Mouse (Mus musculus): ENCODE data around the gene Galnt6.

The Galnt6 gene

DNA sequence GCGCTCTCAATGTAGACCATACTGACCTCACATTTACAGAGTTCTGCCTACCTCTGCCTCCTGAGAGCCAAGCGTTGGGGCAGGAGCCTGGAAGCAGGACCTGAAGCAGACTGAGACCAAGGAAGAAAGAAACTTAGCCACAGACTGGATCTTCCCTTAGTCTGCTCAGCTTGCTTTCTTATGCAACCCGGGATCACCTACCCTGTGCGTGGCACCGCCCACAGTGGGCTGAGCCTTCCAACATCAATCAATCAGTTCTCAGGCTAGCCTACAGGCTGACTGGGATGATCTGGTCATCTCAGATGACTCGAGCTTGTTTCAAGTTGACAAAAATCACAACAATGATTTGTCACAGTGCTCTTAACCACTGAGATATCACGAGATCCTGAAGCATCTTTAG lies 24.9 kb upstream of the Galnt6 start:
- no peak for DNase-seq

- DNase-seq, result no peak
Measured at GRCm38 (mm10) chr15:100753045-100753444, 23.9 kb upstream of the Galnt6 start.

- no peak for DNase-seq
Measured at GRCm38 (mm10) chr15:100752439-100752838, 23.3 kb upstream of the Galnt6 start.

- DNase-seq, result no peak
Measured at GRCm38 (mm10) chr15:100749751-100750538, 20.8 kb upstream of the Galnt6 start.

GRCm38 (mm10) chr15:100748584-100748983 lies 19.4 kb upstream of the Galnt6 start:
- DNase-seq, result no peak

GRCm38 (mm10) chr15:100747121-100747963 lies 18.2 kb upstream of the Galnt6 start:
- DNase-seq, result no peak

GRCm38 (mm10) chr15:100746478-100747120 lies 17.4 kb upstream of the Galnt6 start:
- no peak for DNase-seq

DNA sequence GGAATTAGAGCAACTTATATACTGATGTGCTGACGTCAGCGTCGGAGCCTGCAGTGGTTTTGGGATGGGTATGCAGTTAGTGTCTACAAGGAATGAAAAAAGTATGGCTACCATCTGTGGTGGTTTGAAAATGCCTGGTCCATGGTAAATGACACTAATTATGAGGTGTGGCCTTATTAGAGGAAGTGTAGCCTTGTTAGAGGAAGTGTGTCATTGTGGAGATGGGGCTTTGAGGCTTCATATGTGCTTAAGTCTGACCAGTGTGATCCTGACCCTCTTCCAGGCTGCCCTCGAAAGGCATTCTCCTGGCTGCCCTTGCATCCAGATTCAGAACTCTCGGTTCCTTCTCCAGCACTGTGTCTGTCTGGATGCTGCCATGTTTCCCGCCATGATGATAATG lies 14.1 kb upstream of the Galnt6 start:
- no peak for DNase-seq

GRCm38 (mm10) chr15:100739442-100739841 lies 10.3 kb upstream of the Galnt6 start:
- no peak for DNase-seq

DNA sequence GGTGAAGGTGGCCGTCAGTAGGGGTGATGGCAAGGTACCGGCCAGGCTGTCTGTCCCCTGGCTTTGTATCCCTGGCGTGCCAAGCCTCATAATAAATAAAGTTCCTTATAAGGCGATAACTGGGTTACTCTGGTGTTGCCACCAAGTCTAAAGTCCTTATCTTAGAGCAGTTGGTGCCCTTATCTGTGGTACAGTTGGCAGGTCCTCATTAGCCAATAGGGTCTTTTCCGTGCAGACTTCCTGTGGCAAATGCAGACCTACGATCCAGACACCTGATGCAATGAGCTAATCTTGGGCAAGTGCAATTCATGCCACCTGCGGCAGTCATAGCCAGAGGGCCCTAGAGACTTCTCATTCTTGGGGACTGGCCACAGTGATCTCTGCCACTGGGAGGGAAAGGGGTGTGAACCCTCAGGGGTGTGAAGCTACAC lies 9.2 kb upstream of the Galnt6 start:
- DNase-seq, result no peak

DNA sequence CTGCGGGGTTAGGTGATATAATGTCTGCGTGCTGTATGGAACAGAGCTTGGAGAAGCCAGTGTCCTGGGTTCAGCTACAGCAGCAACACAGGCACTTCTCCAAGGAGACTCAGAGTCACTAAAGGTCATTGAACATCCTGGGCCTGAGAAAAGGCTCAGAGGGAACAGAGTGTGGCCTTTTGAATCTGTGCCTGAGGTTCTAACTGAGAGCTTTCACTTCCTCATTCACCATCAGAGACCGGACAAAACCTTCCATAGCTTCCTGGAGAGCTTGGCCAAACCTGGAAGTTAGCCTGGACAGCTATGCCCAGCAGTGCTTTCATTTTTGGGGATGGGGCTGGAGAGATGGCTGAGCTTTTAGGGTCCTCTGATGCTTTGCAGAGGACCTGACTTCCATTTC lies 8.5 kb upstream of the Galnt6 start:
- no peak for DNase-seq

GRCm38 (mm10) chr15:100735953-100736300 lies 6.8 kb upstream of the Galnt6 start:
- no peak for DNase-seq

DNA sequence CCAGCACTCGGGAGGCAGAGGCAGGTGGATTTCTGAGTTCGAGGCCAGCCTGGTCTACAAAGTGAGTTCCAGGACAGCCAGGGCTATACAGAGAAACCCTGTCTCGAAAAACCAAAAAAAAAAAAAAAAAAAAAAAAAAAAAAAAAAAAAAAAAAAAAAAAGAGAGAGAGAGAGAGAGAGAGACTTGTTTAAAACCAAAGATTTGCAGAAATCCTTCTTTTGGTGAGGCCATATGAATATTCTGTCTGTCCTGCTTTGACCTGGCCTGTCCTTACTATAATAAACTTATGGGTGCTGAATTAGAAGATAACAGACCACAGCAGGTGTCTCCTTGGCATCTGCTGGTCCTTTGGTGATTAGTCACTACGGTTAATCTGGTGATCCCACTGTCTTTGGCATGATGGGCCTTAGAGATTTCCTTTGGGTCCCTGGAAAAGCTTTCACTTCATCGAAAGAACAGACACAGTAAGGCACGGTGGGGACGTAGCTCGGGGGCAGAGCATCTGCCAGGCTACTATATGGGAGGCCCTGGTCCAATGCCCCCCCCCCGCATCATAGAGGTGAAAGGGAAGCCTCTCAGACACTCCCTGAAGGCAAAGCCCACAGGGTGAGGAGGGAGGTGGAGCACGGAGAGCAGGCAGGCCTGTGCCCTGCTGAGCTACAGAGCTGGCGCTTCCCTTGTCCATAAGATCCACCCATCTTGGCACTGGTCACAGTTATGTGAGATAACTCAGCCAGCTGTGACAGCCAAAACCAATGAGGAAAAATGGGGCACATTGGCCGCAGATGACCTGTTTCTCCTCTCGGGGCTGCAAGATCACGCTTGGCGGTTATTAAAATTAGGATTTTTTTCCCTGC lies 6.1 kb upstream of the Galnt6 start:
- no peak for DNase-seq

DNA sequence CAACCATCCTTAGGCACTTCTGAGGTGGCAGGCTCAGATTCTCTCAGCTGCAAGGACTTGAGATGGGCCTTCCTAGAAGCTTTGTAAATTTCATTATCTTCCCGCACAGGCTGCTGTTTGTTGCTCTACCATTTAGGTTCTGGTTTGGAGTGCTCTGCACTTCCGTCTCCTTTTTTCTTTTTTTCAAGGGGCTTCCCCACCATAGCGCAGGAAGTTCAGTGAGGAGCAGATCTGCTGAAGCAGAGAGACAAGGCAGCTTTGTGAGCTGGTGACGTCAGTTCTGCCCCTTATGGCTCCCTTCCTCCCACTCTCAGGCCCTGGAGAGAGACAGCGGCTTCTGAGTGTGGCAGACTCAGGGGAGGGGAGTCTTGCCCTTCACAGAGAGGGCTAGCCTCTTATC lies 3.4 kb upstream of the Galnt6 start:
- no peak for DNase-seq

DNA sequence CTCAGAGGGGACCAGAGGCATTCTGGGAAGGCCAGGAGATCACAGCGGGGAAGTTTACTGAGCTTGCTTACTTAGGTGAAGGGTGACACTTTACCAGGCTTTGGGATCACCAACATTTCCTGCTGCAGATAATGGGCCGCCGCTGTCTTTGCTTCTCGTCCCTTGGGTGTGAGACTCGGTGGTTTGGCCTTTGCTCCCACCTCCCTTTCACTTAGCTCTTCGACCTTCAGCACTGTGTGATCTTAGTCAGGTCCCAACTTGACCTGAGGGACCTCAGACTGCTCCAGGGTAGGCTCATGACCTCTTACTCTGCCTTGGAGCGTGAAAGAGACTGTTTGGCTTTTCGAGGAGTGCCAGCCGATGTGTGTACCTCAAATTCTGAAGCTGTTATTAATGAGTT lies 1.9 kb upstream of the Galnt6 start:
- DNase-seq, result no peak

DNA sequence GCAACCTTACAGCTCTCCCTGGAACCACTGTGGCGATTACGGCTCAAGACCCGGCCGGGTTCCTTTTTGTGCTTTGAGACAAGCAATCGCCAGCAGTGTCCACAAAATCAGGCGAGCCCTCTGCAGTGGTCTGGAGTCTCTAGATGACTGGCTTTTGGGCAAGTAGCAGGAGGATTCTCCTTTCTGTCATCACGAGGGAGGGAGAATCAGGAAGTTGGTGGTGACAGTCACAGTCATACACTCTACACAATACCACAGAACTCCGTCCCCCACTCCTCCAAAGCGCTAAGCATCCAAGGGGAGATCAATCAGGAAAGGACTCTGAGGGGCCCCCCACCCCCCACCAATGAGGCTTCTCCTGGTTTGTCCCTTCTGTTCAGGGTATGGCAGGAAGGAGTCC lies 590 bp downstream of the Galnt6 start:
- no peak for DNase-seq

DNA sequence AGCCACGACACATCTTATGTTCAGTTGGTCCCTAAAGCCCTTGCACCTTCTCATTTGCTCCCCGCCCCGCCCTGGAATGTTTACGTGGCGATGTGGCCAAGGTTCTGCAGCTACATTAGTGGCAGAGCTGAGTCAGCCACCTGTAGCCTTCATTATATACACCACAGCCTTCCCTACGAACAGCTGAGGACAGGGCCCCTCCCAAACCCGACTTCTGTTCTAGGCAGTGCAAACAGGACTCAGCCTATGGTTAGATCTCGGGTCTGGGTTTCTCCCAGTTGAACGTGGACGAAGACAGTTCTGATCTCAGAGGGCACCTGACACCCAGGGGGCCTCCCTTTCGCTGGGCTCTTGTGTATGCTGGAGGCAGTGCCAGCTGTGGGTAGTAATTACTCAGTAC lies 1.3 kb downstream of the Galnt6 start:
- no peak for DNase-seq

- DNase-seq, result no peak
Measured at GRCm38 (mm10) chr15:100726721-100727120, 2.5 kb downstream of the Galnt6 start.

GRCm38 (mm10) chr15:100723505-100723904 lies 5.7 kb downstream of the Galnt6 start:
- no peak for DNase-seq

DNA sequence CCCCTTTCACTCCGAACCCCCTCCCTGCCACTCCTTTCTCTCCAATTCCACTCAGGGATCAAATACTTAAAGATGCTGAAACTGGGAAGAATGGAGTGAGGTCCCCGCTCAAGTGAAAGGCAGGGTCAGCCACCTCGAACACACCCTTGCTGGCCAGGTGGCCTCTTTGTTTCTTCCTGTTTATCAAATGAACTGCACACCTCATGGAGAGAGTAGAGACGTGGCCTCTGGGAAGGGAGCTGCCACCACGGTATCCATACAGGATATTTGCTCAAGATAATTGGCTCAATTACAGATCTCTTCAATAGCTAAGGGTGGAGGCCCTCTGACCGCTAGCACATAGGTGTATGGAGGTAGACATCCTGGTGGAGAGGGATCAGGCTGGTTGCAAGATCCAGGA lies 6.6 kb downstream of the Galnt6 start:
- DNase-seq, result no peak

DNA sequence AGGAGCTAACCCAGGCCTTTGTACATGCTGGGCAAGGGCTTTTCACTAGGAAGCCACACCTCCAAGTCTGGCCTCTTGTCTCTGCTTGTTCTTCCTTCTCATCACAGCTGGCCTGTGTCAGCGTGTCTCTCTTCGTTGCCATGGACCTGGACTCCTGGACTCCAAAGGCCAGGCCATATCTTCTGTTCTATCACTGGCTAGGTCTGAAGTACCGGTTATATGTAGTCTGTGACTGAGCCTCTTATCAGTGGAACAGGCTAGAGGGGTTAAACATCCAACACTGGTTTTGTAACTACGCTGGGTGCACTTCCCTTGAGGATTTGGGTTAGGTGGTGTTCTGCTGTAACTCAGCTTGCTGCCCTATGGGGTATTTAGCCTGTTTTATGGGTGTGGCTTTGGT lies 7.2 kb downstream of the Galnt6 start:
- DNase-seq, result no peak

- no peak for DNase-seq
Measured at GRCm38 (mm10) chr15:100721445-100721844, 7.7 kb downstream of the Galnt6 start.

GRCm38 (mm10) chr15:100720066-100720465 lies 9.1 kb downstream of the Galnt6 start:
- no peak for DNase-seq
